Mouse (Mus musculus): ENCODE results near the gene Pgam2. TPM values are rescaled to one million over a fixed set of nuclear protein-coding genes. Genes with fewer than 3 reads are reported as not detected.
"Not testable (repeated sequence)": the region's sequence is repeated elsewhere in the genome, so short reads cannot be mapped to it uniquely, and the experiment has no call there.

The Pgam2 gene
- total RNA-seq (2021) = 1,000 to 10,000 TPM; 3,395 to 3,606 TPM
- long read RNA-seq, experiment 1, transcript Pgam2-201 (3 exons, 840 nt) = major isoform, 10,058 of 11,508 reads
- long read RNA-seq, experiment 1, partial matches to known transcripts = 1,340 of 11,508 reads
- long read RNA-seq, experiment 1, other reads (novel, unspliced or antisense) = 110 of 11,508 reads
- long read RNA-seq, experiment 2, transcript Pgam2-201 (3 exons, 840 nt) = major isoform, 5,995 of 6,760 reads
- long read RNA-seq, experiment 2, partial matches to known transcripts = 701 of 6,760 reads
- long read RNA-seq, experiment 2, other reads (novel, unspliced or antisense) = 64 of 6,760 reads

- DNase-seq = peak; percentile 83
Observed at GRCm38 (mm10) chr11:5803551-5803981, at the start of gene Pgam2. Gene Pgam2 (minus strand): TSS chr11:5803733.

DNA sequence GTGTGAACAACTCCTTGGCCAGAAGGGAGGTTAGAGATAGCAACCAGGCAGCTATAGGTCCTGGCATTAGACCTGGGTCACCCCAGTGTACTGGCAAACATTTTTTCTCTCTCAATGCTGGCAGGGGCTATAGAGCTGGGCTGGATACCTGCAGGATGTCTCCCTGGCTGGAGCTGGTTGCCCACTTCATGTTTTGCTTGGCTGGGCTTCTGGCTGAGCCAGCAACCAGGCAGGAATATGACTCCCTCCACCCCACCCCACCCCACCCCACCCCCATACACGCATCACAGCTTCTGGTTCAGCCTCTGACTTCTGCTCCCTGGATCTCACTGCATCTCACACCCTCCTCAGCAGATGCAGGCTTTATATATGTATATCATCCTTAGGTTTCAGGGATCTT lies 48.8 kb upstream of the Pgam2 start:
- DNase-seq = peak; percentile 66

- DNase-seq = no peak
Observed at GRCm38 (mm10) chr11:5851021-5851736, 47.6 kb upstream of the Pgam2 start.

DNA sequence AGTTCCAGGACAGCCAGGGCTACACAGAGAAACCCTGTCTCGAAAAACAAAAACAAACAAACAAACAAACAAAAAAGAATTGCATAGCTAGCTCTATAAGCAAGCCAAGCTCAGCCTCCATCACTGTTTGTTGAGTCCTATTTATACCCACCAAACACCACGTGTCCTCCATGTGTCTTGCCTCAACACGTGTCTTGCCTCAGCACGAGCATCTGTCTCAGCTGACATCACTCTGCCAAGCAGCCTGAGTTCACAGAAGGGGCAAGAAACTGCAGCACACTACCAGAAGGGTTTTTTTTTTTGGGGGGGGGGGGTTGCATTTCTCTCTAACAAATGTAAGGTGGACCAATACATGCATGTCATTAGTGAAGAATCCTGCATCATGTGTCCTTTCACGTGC lies 46.9 kb upstream of the Pgam2 start:
- no peak for DNase-seq

- DNase-seq = no peak
Observed at GRCm38 (mm10) chr11:5849316-5849715, 45.8 kb upstream of the Pgam2 start.

- peak; percentile 70 for DNase-seq
Observed at GRCm38 (mm10) chr11:5848741-5849140, 45.2 kb upstream of the Pgam2 start.

GRCm38 (mm10) chr11:5846639-5847345 lies 43.3 kb upstream of the Pgam2 start:
- no peak for DNase-seq

GRCm38 (mm10) chr11:5843131-5843530 lies 39.6 kb upstream of the Pgam2 start:
- no peak for DNase-seq

GRCm38 (mm10) chr11:5841751-5842150 lies 38.2 kb upstream of the Pgam2 start:
- no peak for DNase-seq

DNA sequence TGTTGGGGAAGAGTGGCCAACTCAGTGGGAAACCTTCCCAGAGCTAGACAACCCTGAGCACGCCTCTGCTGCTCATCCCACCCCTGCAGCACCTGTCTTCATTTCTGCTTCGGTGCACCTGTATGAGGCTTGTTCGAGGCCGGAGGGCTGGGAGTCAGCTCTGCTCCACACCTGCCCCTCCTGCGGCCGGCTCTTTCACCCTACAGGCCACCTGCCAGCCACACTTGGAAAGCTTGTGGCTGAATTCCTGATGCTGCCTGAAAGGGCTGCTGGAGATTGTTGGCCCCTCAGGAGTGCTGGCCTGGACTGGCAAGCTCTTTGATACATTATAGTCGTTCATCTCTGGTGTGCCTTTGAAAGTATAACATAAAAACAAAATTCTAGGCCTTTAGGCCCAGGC lies 36.8 kb upstream of the Pgam2 start:
- DNase-seq = no peak

GRCm38 (mm10) chr11:5837251-5838246 lies 34.0 kb upstream of the Pgam2 start, which contains the start of gene Polm:
Gene Polm (minus strand): TSS chr11:5838016.
- peak; percentile 92 for DNase-seq

DNA sequence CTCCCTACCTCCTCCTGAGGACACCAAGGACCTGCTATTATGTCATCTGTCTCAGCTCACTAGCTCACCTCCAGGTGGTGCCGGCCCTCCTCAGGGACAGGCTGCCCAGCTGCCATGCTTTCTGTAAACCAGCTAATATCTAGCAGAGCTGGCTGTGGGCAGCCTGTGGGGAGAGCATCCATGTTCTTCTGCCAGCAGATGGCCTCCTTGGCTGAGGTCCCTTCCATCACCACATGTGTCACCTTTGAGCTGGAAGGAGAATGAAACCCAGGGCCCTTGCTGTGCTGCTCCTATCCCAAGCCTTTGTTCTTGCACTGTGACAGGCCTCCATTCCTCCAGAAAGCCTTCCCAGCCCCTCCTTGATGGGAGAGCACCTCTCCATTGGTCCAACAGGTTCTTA lies 32.6 kb upstream of the Pgam2 start:
- no peak for DNase-seq

DNA sequence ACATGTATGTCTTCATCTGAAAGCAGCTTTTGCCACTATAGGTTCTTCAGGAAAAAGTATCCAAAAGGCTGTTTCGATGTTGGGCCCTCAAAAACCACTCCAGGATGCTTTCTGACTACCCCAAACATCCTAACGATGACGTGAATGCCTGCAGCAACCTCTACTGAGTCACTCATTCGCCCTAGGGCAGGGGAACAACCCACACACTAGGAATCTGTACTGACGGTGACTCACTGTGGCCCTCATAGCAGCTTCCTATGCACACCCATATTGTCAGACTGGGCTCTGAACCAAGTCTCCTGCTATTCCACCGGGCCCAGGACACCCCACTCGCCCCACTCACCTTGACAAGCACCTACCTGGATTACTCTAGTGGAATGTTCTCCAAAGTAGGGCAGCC lies 31.5 kb upstream of the Pgam2 start:
- no peak for DNase-seq

- no peak for DNase-seq
Observed at GRCm38 (mm10) chr11:5834506-5834905, 31.0 kb upstream of the Pgam2 start.

DNA sequence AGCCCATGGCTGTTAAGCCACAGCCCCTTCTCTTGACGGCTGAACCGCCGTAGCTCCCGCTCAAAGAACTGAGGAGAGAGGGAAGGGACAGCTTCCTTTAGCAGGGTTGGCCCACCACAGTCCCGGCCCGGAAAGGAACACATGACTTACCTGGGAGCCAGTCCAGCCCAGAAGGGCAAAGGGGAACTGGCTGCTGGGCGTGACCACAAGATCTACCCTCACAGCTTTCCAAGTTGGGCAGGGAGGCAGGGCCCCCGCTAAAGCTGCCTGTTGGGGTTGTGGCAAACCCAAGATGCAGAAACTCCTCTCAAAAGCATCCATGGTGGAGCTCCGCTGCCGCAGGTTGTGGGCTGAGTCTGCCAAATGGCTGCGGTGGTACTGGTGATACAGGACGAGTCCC lies 25.8 kb upstream of the Pgam2 start:
- DNase-seq = no peak

DNA sequence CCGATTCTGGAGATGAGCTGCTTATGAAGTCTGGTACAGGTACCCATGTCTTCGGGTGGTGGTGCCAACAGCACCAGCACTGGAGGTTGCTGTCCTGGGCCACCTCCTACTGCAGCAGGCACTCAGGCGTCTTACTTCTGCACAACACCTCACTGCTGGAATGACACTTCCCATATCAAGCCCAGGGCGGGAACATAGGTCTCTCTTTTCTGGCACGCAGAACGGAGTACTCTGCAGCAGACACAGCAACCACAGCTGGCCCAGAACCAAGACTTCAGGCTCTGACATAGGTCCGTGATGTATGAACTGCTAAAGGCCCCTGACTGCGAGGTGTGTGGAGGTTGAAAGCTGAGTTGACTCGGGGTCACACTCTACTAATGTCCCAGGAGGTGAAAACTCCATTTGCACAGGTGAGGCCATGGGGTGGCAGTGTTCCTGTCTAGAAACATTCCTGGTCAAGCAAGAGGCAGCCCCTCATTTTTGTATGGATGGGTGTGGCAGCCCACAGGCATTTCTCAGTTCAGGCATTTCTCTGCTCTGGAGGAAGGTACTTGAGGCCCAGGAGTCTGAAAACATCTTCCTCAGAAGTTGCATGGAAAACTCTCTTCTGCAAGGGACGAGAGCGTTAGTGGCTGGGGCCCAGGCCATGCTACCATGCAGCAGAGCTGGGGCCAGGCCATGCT lies 25.1 kb upstream of the Pgam2 start:
- no peak for DNase-seq

- no peak for DNase-seq
Observed at GRCm38 (mm10) chr11:5827931-5828330, 24.4 kb upstream of the Pgam2 start.

- DNase-seq = no peak
Observed at GRCm38 (mm10) chr11:5825432-5825831, 21.9 kb upstream of the Pgam2 start.

- no peak for DNase-seq
Observed at GRCm38 (mm10) chr11:5819223-5819622, 15.7 kb upstream of the Pgam2 start.

DNA sequence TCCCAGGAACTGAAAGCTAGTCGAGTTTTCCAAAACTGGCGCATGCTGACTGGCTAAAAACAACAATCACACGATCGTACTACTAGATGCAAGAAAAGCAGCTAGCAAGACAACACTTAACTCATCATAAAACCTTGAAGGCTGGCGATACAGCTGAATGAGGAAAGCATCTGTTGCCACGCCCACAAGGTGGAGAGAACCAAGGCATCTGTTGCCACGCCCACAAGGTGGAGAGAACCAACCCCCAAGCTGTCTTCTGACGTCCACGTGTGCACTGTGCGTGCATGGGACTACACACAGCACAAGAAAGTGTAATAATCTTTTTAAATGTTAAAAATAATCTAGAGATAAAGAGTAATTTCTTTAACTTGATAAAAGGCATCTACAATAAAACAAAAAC lies 9.8 kb upstream of the Pgam2 start:
- no peak for DNase-seq

DNA sequence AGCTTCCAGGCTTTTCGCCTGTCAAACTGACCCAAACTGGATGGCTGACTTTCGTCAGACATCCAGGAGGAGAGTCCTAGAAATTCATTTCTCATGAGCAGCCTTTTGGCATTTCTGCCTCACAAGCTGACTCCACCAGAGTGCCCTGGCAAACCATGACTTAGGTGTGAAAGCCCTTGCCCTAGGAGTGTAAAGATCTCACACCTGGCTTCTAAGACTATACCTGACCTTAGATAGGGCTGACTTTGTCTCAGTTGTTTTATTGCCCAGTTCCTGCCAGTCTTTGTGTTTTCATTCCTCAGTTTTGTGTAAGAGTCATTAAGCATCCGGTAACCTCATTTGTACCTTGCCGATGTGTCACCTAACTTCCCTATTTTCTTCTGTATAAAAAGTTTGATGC lies 6.0 kb upstream of the Pgam2 start:
- not testable (repeated sequence) for DNase-seq

All from gastrocnemius, postnatal 25 days (tissue).